Mouse (Mus musculus): ENCODE results near the gene Adap2. TPM values are rescaled to one million over a fixed set of nuclear protein-coding genes. Genes with fewer than 3 reads are reported as not detected.

The Adap2 gene
- polyA plus RNA-seq (2012; rRNA removed) = 1.7 and 2.3 TPM in 2 replicates

GRCm38 (mm10) chr11:80153857-80154495 lies at the start of gene Adap2:
Gene Adap2 (plus strand): TSS chr11:80154105.

GRCm38 (mm10) chr11:80141825-80142521 lies 11.9 kb upstream of the Adap2 start, which contains the start of gene Tefm:
Gene Tefm (minus strand): TSS chr11:80142175.

GRCm38 (mm10) chr11:80183705-80184255 lies 29.9 kb downstream of the Adap2 start, which contains the start of gene Rnf135:
Gene Rnf135 (plus strand): TSS chr11:80183851.

GRCm38 (mm10) chr11:80208860-80209800 lies 55.2 kb downstream of the Adap2 start, which contains the start of gene Rhot1:
Gene Rhot1 (plus strand): TSS chr11:80209019.

Other genes with a start within 250 kb of the Adap2 start
- gene Utp6, start 191.7 kb upstream of the Adap2 start, polyA plus RNA-seq (2012; rRNA removed) = 12.3 and 12.6 TPM in 2 replicates
- 25.1 and 29.9 TPM in 2 replicates for gene Suz12, start 161.0 kb upstream of the Adap2 start, polyA plus RNA-seq (2012; rRNA removed)
- 43.7 and 54.5 TPM in 2 replicates for gene Crlf3, start 73.1 kb upstream of the Adap2 start, polyA plus RNA-seq (2012; rRNA removed)
- gene Atad5, start 64.7 kb upstream of the Adap2 start, polyA plus RNA-seq (2012; rRNA removed) = 11.0 and 13.3 TPM in 2 replicates
- 7.2 and 8.4 TPM in 2 replicates for gene Tefm, start 11.9 kb upstream of the Adap2 start, polyA plus RNA-seq (2012; rRNA removed)
- gene Rnf135, start 29.7 kb downstream of the Adap2 start, polyA plus RNA-seq (2012; rRNA removed) = 2.0 and 2.5 TPM in 2 replicates
- gene Rhot1, start 54.9 kb downstream of the Adap2 start, polyA plus RNA-seq (2012; rRNA removed) = 11.7 and 14.4 TPM in 2 replicates
- 0.05 and 0.07 TPM in 2 replicates for gene Rhbdl3, start 146.8 kb downstream of the Adap2 start, polyA plus RNA-seq (2012; rRNA removed)
- gene 5730455P16Rik, start 223.9 kb downstream of the Adap2 start, polyA plus RNA-seq (2012; rRNA removed) = 2.5 and 3.0 TPM in 2 replicates
- gene Zfp207, start 229.2 kb downstream of the Adap2 start, polyA plus RNA-seq (2012; rRNA removed) = 78.4 and 91.5 TPM in 2 replicates

Measured in liver, embryonic 14 days (tissue).